15 mouse cellular contexts compared by ENCODE assay signal in the genomic region with DNA sequence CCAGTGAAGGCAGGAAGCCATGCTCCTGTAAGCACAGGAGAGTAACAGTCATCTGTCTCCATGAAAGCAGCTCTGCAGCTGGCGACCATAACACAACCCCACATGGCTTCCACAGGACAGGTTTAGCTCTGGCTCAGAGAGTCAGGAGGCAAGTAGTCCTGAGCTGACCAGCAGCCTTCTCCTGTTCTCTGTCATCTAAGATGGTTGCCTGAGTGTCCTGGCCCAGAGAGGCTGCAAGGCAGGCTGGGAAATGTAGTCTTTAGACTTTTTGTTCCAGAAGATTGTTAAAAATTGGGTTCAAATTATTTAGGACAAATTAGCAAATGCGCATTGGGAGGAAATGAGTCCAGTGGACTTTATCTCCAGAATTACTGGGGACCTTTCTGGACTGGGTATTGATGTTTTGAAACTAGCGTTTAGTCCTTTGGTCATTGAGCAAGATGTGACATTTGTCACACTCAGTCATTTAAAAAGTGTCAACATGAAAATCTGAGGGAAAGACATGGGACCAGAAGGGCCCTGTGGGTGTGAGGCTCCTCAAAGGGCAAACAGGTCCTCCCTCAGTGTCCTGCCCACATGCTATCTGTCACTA. TPM values are rescaled to one million over a fixed set of nuclear protein-coding genes. Genes with fewer than 3 reads are reported as not detected.
DNase-seq lines count a peak whose midpoint lies in the region; TF ChIP-seq lines count a peak whose summit lies in the region.
"Had no signal": no experiment of that assay in that cellular context is flagged by ENCODE, and none has a peak within 500 bp of the region (broad histone marks: within the 10 kb centered on the region; RNA-seq: fewer than 3 reads in every experiment).

No protein-coding gene starts in this region.

- WGBS in cerebellum, adult 2 months, result 89% methylated on average over 3 of the region's 3 CpGs

- no peak overlapping the region for H3K27ac ChIP-seq in cerebellum, adult 2 months (ENCODE audit: insufficient read depth, low read length)
- H3K27ac ChIP-seq in ES-E14 (ENCODE audit: insufficient read depth, low read depth, low read length, poor library complexity, severe bottlenecking), result no peak overlapping the region
- H3K27ac ChIP-seq: embryonic facial prominence, embryonic 10.5 days; heart, embryonic 15.5 days; limb, embryonic 13.5 days; stomach, postnatal 0 days had no signal

- H3K27me3 ChIP-seq in cerebellum, adult 2 months (ENCODE audit: control insufficient read depth, insufficient read depth, low read length), result no peaks in the 10 kb centered on the region
- H3K27me3 ChIP-seq: heart, embryonic 15.5 days; limb, embryonic 13.5 days; Patski had no signal

- in situ Hi-C loops in ES-E14 (cut with MboI; ENCODE audit: low sequenced_read_pairs in 2 of 2, unreplicated experiment in 2 of 2), result loop anchor here (5.0 to 25.0 kb wide), 4 partner anchors 271 to 461 kb away; no protein-coding TSS in a partner anchor

- no peaks in the 10 kb centered on the region; the same call in 1 of the 2 replicates for H3K4me1 ChIP-seq in cerebellum, adult 2 months (ENCODE audit: control insufficient read depth, insufficient read depth, low read length)
- H3K4me1 ChIP-seq in ES-E14 (ENCODE audit: control insufficient read depth in 2 of 2, insufficient read depth in 2 of 2, low read length in 2 of 2, poor library complexity in 1 of 2), result peaks cover 6 to 7% of the 10 kb centered on the region in 2 experiments; a peak in 2 of 4 replicates

- no peak overlapping the region for H3K4me3 ChIP-seq in cerebellum, adult 2 months (replicated peaks; ENCODE audit: insufficient read depth, low read depth, low read length)
- H3K4me3 ChIP-seq in ES-E14 (ENCODE audit: insufficient read depth in 1 of 2, low read depth in 1 of 2, low read length in 2 of 2, poor library complexity in 1 of 2, severe bottlenecking in 1 of 2), result no peak overlapping the region
- H3K4me3 ChIP-seq: embryonic facial prominence, embryonic 10.5 days; heart, embryonic 15.5 days; limb, embryonic 13.5 days had no signal

- TF ChIP-seq CTCF in cerebellum, adult 2 months (IDR thresholded peaks at IDR 0.05; ENCODE audit: borderline replicate concordance, insufficient read depth, low read depth, low read length), result no peak

- no peak overlapping the region for H3K9ac ChIP-seq in ES-E14 (ENCODE audit: insufficient read depth, low read depth, low read length, poor library complexity, severe bottlenecking)
- H3K9ac ChIP-seq: heart, embryonic 15.5 days; limb, embryonic 13.5 days had no signal

- peak; percentile 43 to 44 for DNase-seq in cerebellum, adult 2 months
- DNase-seq in cerebellum, adult 11-12 months, result no peak
- DNase-seq in lung, postnatal 36 days, result peak; percentile 10
- no peak for DNase-seq in lung, postnatal 4 days
- DNase-seq in ES-E14 (ENCODE audit: low read depth, low spot score), result no peak
- peak; percentile 34 to 45 for DNase-seq in cerebellum, postnatal 10 days
- DNase-seq in urinary bladder, postnatal 4 days (ENCODE audit: low spot score in 2 of 2), result no peak
- DNase-seq in left cerebral cortex, adult 9 months (ENCODE audit: low spot score in 2 of 2), result no peak
- DNase-seq: kidney, adult 8-10 months; spleen, adult 18-20 months had no signal

- TF ChIP-seq POLR2A in cerebellum, adult 2 months (IDR thresholded peaks at IDR 0.05; ENCODE audit: borderline replicate concordance, insufficient read depth, low read length), result no peak

- no peaks in the 10 kb centered on the region for H3K36me3 ChIP-seq in ES-E14 (ENCODE audit: control insufficient read depth, insufficient read depth, low read length, poor library complexity, severe bottlenecking)
- H3K36me3 ChIP-seq: embryonic facial prominence, embryonic 10.5 days; heart, embryonic 15.5 days; limb, embryonic 13.5 days had no signal

- H3K9me3 ChIP-seq in ES-E14 (ENCODE audit: control insufficient read depth, insufficient read depth, low read depth, low read length), result no peaks in the 10 kb centered on the region
- H3K9me3 ChIP-seq: embryonic facial prominence, embryonic 10.5 days; heart, embryonic 15.5 days had no signal

TF ChIP-seq in ES-E14, 5 proteins besides CTCF, POLR2A, EP300 and RAD21:
- no peak for TF ChIP-seq ZNF384 (IDR thresholded peaks at IDR 0.05; ENCODE audit: low read depth, low read length)
- TF ChIP-seq HCFC1 (IDR thresholded peaks at IDR 0.05; ENCODE audit: borderline replicate concordance, insufficient read depth, low read length), result peak; percentile 82

RNA-seq across cellular contexts. Expression of gene Bod1, which starts 5.1 kb away (rescaled TPM):
- polyA plus RNA-seq in cerebellum, adult 2 months (2012; rRNA removed), result 130 and 139 TPM in 2 replicates
- 52.5 and 72.3 TPM in 2 replicates for total RNA-seq in ES-E14 (2012; rRNA removed)

Comparison
In these comparisons a context has a peak if more than half of its experiments do, and no peak if none do; other contexts are left out.
1. DNase-seq: peak in cerebellum, adult 2 months (2 of 2), lung, postnatal 36 days (single experiment) and cerebellum, postnatal 10 days (2 of 2); none in cerebellum, adult 11-12 months (single experiment), lung, postnatal 4 days (0 of 2), ES-E14 (single experiment), urinary bladder, postnatal 4 days (0 of 2) and left cerebral cortex, adult 9 months (0 of 2).